Mouse (Mus musculus) megakaryocyte-erythroid progenitor cell, adult 5-6 weeks (primary cell): Measurements from ENCODE around the gene Napb. TPM values are rescaled to one million over a fixed set of nuclear protein-coding genes. Genes with fewer than 3 reads are reported as not detected.

Source experiments
- total RNA-seq, 2 experiments: library from RNA; stranded (forward) in 1 of 2; stranded (reverse) in 1 of 2; fragments of 200-1000, 215-1000 nt in 1 of 2; fragments of >200 nt in 1 of 2; fragmentation: Nextera tagmentation in 1 of 2; gene quantifications; 2 replicates each; pipeline ENCODE4 v1.2.3; 2014 to 2017

Gene Napb
- total RNA-seq, 2 experiments from 2014 or later, result 0.98 TPM; not detected in 1

Other genes with a start within 250 kb of the Napb start
- gene Nxt1, start 59.9 kb downstream of the Napb start, total RNA-seq (2014; fragmentation: Nextera tagmentation), result 52.4 and 72.0 TPM in 2 replicates
- 29.0 and 31.2 TPM in 2 replicates for gene Nxt1, start 59.9 kb downstream of the Napb start, total RNA-seq (2017)
- gene Gzf1, start 51.4 kb downstream of the Napb start, total RNA-seq (2014; fragmentation: Nextera tagmentation), result 13.4 and 13.5 TPM in 2 replicates
- gene Gzf1, start 51.4 kb downstream of the Napb start, total RNA-seq (2017), result 13.5 and 14.1 TPM in 2 replicates
- gene Cstl1, start 17.9 kb upstream of the Napb start, total RNA-seq (2014; fragmentation: Nextera tagmentation), result not detected in 2 replicates
- gene Cstl1, start 17.9 kb upstream of the Napb start, total RNA-seq (2017), result not detected in 2 replicates
- not detected in 2 replicates for gene Cst11, start 39.0 kb upstream of the Napb start, total RNA-seq (2014; fragmentation: Nextera tagmentation)
- not detected in 2 replicates for gene Cst11, start 39.0 kb upstream of the Napb start, total RNA-seq (2017)
- not detected in 2 replicates for gene 8030411F24Rik, start 49.5 kb upstream of the Napb start, total RNA-seq (2014; fragmentation: Nextera tagmentation)
- not detected in 2 replicates for gene 8030411F24Rik, start 49.5 kb upstream of the Napb start, total RNA-seq (2017)
- not detected in 2 replicates for gene Cst12, start 56.9 kb upstream of the Napb start, total RNA-seq (2014; fragmentation: Nextera tagmentation)
- gene Cst12, start 56.9 kb upstream of the Napb start, total RNA-seq (2017), result not detected in 2 replicates
- not detected in 2 replicates for gene Cst8, start 66.3 kb upstream of the Napb start, total RNA-seq (2014; fragmentation: Nextera tagmentation)
- gene Cst8, start 66.3 kb upstream of the Napb start, total RNA-seq (2017), result not detected in 2 replicates
- gene Cst13, start 87.6 kb upstream of the Napb start, total RNA-seq (2014; fragmentation: Nextera tagmentation), result not detected in 2 replicates
- gene Cst13, start 87.6 kb upstream of the Napb start, total RNA-seq (2017), result not detected in 2 replicates
- not detected in 2 replicates for gene Cst9, start 102.7 kb upstream of the Napb start, total RNA-seq (2014; fragmentation: Nextera tagmentation)
- gene Cst9, start 102.7 kb upstream of the Napb start, total RNA-seq (2017), result not detected in 2 replicates
- gene 9230104L09Rik, start 132.6 kb upstream of the Napb start, total RNA-seq (2014; fragmentation: Nextera tagmentation), result not detected in 2 replicates
- gene 9230104L09Rik, start 132.6 kb upstream of the Napb start, total RNA-seq (2017), result not detected in 2 replicates
- gene Cst3, start 143.2 kb upstream of the Napb start, total RNA-seq (2014; fragmentation: Nextera tagmentation), result 63.1 and 74.4 TPM in 2 replicates
- gene Cst3, start 143.2 kb upstream of the Napb start, total RNA-seq (2017), result 114 and 133 TPM in 2 replicates